Mouse (Mus musculus): ENCODE results near the gene Grik4.

The Grik4 gene

GRCm38 (mm10) chr9:42482944-42483343 lies 461.3 kb downstream of the Grik4 start:
- no peak for DNase-seq

GRCm38 (mm10) chr9:42476166-42476565 lies 468.1 kb downstream of the Grik4 start:
- DNase-seq: no peak

- DNase-seq: no peak
These were observed 470.0 kb downstream of the Grik4 start for GRCm38 (mm10) chr9:42474244-42474643.

- DNase-seq: peak; percentile 88 to 91
These were observed 472.2 kb downstream of the Grik4 start for GRCm38 (mm10) chr9:42471921-42472747.

- peak in 1 of 2 experiments; percentile 39 for DNase-seq
These were observed 473.1 kb downstream of the Grik4 start for GRCm38 (mm10) chr9:42471214-42471613.

- peak in 1 of 2 experiments; percentile 60 for DNase-seq
These were observed 475.0 kb downstream of the Grik4 start for GRCm38 (mm10) chr9:42469323-42469722.

- no peak for DNase-seq
These were observed 475.9 kb downstream of the Grik4 start for GRCm38 (mm10) chr9:42468360-42468759.

All from thymus, adult 18-20 months (tissue).